Mouse (Mus musculus) heart, embryonic 11.5 days (tissue): ENCODE data around the gene Rragc. TPM values are rescaled to one million over a fixed set of nuclear protein-coding genes. Genes with fewer than 3 reads are reported as not detected.

Experiments
- ATAC-seq: fragments of 200-750 bp; cut with Nextera tagmentation; replicated peaks from 2 replicates; pipeline ENCODE4 v1.8.0; 2017; ENCODE audit warnings: moderate library complexity; ENCODE audit not compliant: insufficient number of reproducible peaks, low FRiP score, low TSS enrichment
- H3K27ac ChIP-seq: fragments of 300-500 bp; sonication (generic); 2 replicates; pipeline ENCODE4 v1.5.1; 2014; ENCODE audit warnings: mild to moderate bottlenecking, low read depth, low read length
- H3K27me3 ChIP-seq: fragments of 300-500 bp; sonication (generic); 2 replicates; pipeline ENCODE4 v1.6.1; 2014; ENCODE audit warnings: mild to moderate bottlenecking, low read length, mixed read lengths; ENCODE audit not compliant: control insufficient read depth, insufficient read depth
- H3K36me3 ChIP-seq: fragments of 300-500 bp; sonication (generic); 2 replicates; pipeline ENCODE4 v1.6.1; 2014; ENCODE audit warnings: mild to moderate bottlenecking, low read length, moderate library complexity, mixed read lengths; ENCODE audit not compliant: control insufficient read depth, insufficient read depth
- H3K4me1 ChIP-seq: fragments of 300-500 bp; sonication (generic); 2 replicates; pipeline ENCODE4 v1.6.1; 2014; ENCODE audit warnings: low read length; ENCODE audit not compliant: control insufficient read depth, insufficient read depth
- H3K4me2 ChIP-seq: fragments of 300-500 bp; sonication (generic); 2 replicates; pipeline ENCODE4 v1.6.1; 2014; ENCODE audit warnings: mild to moderate bottlenecking, moderate library complexity
- H3K4me3 ChIP-seq: fragments of 300-500 bp; sonication (generic); 2 replicates; pipeline ENCODE4 v1.5.1; 2014; ENCODE audit warnings: low read depth, low read length
- H3K9ac ChIP-seq: fragments of 300-500 bp; sonication (generic); 2 replicates; pipeline ENCODE4 v1.6.1; 2014; ENCODE audit warnings: mild to moderate bottlenecking, low read depth, low read length, moderate library complexity
- H3K9me3 ChIP-seq: fragments of 300-500 bp; sonication (generic); replicated peaks from 2 replicates; pipeline ENCODE4 v1.6.1; 2016; ENCODE audit warnings: low read length; ENCODE audit not compliant: control insufficient read depth
- WGBS: fragments of 180-500 bp; shearing (Covaris S2); extraction: QIAGEN DNeasy Blood & Tissue Kit; methylation state at CpG from one replicate; pipeline ENCODE4 v1.1.7; 2014; ENCODE audit not compliant: insufficient replicate concordance; 5-methylcytosine and 5-hydroxymethylcytosine counted together
- polyA plus RNA-seq: library from polyadenylated mRNA; unstranded; fragments of >200 nt; fragmentation: Nextera tagmentation; extraction: Ambion mirVana; gene quantifications from 2 replicates; pipeline ENCODE4 v1.2.1, GENCODE M21; 2014

Rragc gene
- polyA plus RNA-seq, result 37.5 and 39.0 TPM in 2 replicates

- Histone ChIP-seq H3K9me3 (no peaks in the 10 kb centered on the region), H3K27ac (peak within 1 kb of the TSS; percentile 85), H3K4me1 (peaks cover 14% of the 10 kb centered on the region), H3K36me3 (peaks cover 9% of the 10 kb centered on the region), H3K4me3 (peak within 1 kb of the TSS; percentile 97), H3K9ac (peak within 1 kb of the TSS; percentile 93), H3K4me2 (peak within 1 kb of the TSS; percentile 89), H3K27me3 (no peaks in the 10 kb centered on the region)
- ATAC-seq, result peak; percentile 99
- under 1% methylated on average over 44 of the region's 49 CpGs for WGBS
Measured at GRCm38 (mm10) chr4:123916748-123917547, at the start of gene Rragc. TSS of gene Rragc (plus strand) at chr4:123917446.

GRCm38 (mm10) chr4:123893726-123894125 is 23.5 kb upstream of the Rragc start:
- Histone ChIP-seq H3K9me3 (no peaks in the 10 kb centered on the region), H3K4me1 (no peaks in the 10 kb centered on the region), H3K27ac (no peak overlapping the region), H3K27me3 (no peaks in the 10 kb centered on the region), H3K9ac (no peak overlapping the region), H3K4me2 (no peak overlapping the region), H3K4me3 (no peak overlapping the region), H3K36me3 (no peaks in the 10 kb centered on the region)
- no peak for ATAC-seq
- 88% methylated on average over 5 of the region's 5 CpGs for WGBS

- no peaks in the 10 kb centered on the region for H3K36me3 ChIP-seq
- H3K4me1 ChIP-seq, result no peaks in the 10 kb centered on the region
- ATAC-seq, result no peak
- no peak overlapping the region for H3K4me2 ChIP-seq
- H3K27me3 ChIP-seq, result no peaks in the 10 kb centered on the region
- no peak overlapping the region for H3K27ac ChIP-seq
- H3K9ac ChIP-seq, result no peak overlapping the region
- no peaks in the 10 kb centered on the region for H3K9me3 ChIP-seq
- WGBS, result 80% methylated on average over 4 of the region's 4 CpGs
- H3K4me3 ChIP-seq, result no peak overlapping the region
Measured at GRCm38 (mm10) chr4:123894295-123894694, 23.0 kb upstream of the Rragc start.

GRCm38 (mm10) chr4:123898696-123899095 is 18.6 kb upstream of the Rragc start:
- Histone ChIP-seq H3K9ac (no peak overlapping the region), H3K4me1 (no peaks in the 10 kb centered on the region), H3K4me2 (no peak overlapping the region), H3K27me3 (no peaks in the 10 kb centered on the region), H3K27ac (no peak overlapping the region), H3K36me3 (no peaks in the 10 kb centered on the region), H3K4me3 (no peak overlapping the region), H3K9me3 (no peaks in the 10 kb centered on the region)
- 10% methylated on average over 5 of the region's 5 CpGs for WGBS
- no peak for ATAC-seq

GRCm38 (mm10) chr4:123903432-123903831 is 13.8 kb upstream of the Rragc start:
- no peak overlapping the region for H3K4me3 ChIP-seq
- no peaks in the 10 kb centered on the region for H3K36me3 ChIP-seq
- H3K27me3 ChIP-seq, result no peaks in the 10 kb centered on the region
- H3K27ac ChIP-seq, result no peak overlapping the region
- peaks cover 7% of the 10 kb centered on the region for H3K4me1 ChIP-seq
- no peak overlapping the region for H3K4me2 ChIP-seq
- H3K9me3 ChIP-seq, result no peaks in the 10 kb centered on the region
- 70% methylated on average over 3 of the region's 3 CpGs for WGBS
- H3K9ac ChIP-seq, result no peak overlapping the region
- ATAC-seq, result no peak

- peak within 1 kb of the TSS; percentile 86 for H3K9ac ChIP-seq
- H3K27me3 ChIP-seq, result no peaks in the 10 kb centered on the region
- no peaks in the 10 kb centered on the region for H3K36me3 ChIP-seq
- no peaks in the 10 kb centered on the region for H3K9me3 ChIP-seq
- H3K4me2 ChIP-seq, result peak within 1 kb of the TSS; percentile 79
- H3K4me3 ChIP-seq, result peak within 1 kb of the TSS; percentile 88
- peak; percentile 100 for ATAC-seq
- H3K27ac ChIP-seq, result peak within 1 kb of the TSS; percentile 87
- WGBS, result 1% methylated on average over 48 of the region's 49 CpGs
- peaks cover 7% of the 10 kb centered on the region for H3K4me1 ChIP-seq
Measured at GRCm38 (mm10) chr4:123904333-123905125, 12.7 kb upstream of the Rragc start, which contains the start of gene Mycbp. TSS of gene Mycbp (plus strand) at chr4:123904832.

- Histone ChIP-seq H3K36me3 (no peaks in the 10 kb centered on the region), H3K9ac (peak overlapping the region; percentile 86), H3K4me2 (peak overlapping the region; percentile 79), H3K27me3 (no peaks in the 10 kb centered on the region), H3K27ac (peak overlapping the region; percentile 87), H3K4me3 (peak overlapping the region; percentile 88), H3K4me1 (peaks cover 7% of the 10 kb centered on the region), H3K9me3 (no peaks in the 10 kb centered on the region)
- 1% methylated on average over 50 of the region's 53 CpGs for WGBS
- ATAC-seq, result no peak; the same call in 1 of the 2 replicates
Measured at GRCm38 (mm10) chr4:123905126-123905668, 12.0 kb upstream of the Rragc start.

- Histone ChIP-seq H3K9me3 (no peaks in the 10 kb centered on the region), H3K36me3 (peaks cover 3% of the 10 kb centered on the region; the same call in 1 of the 2 replicates), H3K4me1 (peaks cover 6% of the 10 kb centered on the region; the same call in 1 of the 2 replicates), H3K27ac (no peak overlapping the region), H3K4me3 (no peak overlapping the region), H3K27me3 (no peaks in the 10 kb centered on the region), H3K4me2 (no peak overlapping the region), H3K9ac (no peak overlapping the region)
- ATAC-seq, result no peak
- WGBS, result 84% methylated on average over 4 of the region's 4 CpGs
Measured at GRCm38 (mm10) chr4:123911503-123911902, 5.7 kb upstream of the Rragc start.
